Mouse (Mus musculus): ENCODE measurements around the gene Tmem178b. TPM values are rescaled to one million over a fixed set of nuclear protein-coding genes. Genes with fewer than 3 reads are reported as not detected.

Gene Tmem178b
- polyA plus RNA-seq, 1 experiment from 2014 or later = 33.1 TPM

DNA sequence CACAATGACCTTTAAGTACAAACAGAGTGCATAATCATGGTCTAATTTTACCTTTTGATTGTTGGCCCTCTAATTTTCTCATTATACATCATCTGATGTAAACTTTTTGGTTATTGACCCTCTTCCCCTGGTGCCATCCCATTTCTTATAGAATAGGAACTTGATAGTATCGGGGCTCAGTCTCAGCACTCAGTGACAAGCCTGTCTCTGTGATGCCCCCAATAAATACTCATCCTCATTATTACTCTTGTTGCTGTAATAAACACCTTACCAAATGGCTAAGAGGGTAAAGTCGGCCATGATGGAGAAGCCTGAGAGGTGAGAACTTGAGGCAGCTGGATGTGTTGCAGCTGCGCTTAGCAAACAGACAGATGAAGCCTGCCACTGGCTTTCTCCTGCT, 63.5 kb downstream of the Tmem178b start:
- Histone ChIP-seq H3K4me2 (no peak overlapping the region), H3K36me3 (no peaks in the 10 kb centered on the region), H3K27ac (replicated peaks) (no peak overlapping the region), H3K9ac (no peak overlapping the region), H3K27me3 (no peaks in the 10 kb centered on the region), H3K4me1 (replicated peaks) (no peaks in the 10 kb centered on the region), H3K4me3 (no peak overlapping the region), H3K9me3 (no peaks in the 10 kb centered on the region)
- 92% methylated on average over 3 of the region's 3 CpGs for WGBS
- no peak for ATAC-seq (ENCODE audit: low FRiP score, low read depth)

- H3K27me3 ChIP-seq = no peaks in the 10 kb centered on the region
- H3K4me2 ChIP-seq = no peak overlapping the region
- 79% methylated on average over 7 of the region's 7 CpGs for WGBS
- H3K36me3 ChIP-seq = no peaks in the 10 kb centered on the region
- H3K4me3 ChIP-seq = no peak overlapping the region
- no peaks in the 10 kb centered on the region for H3K9me3 ChIP-seq
- H3K27ac ChIP-seq (replicated peaks) = no peak overlapping the region
- H3K4me1 ChIP-seq (replicated peaks) = 0 out of 2 replicates have a peak, but pooled peaks cover 2% of the 10 kb centered on the region
- H3K9ac ChIP-seq = no peak overlapping the region
- no peak for ATAC-seq (ENCODE audit: low FRiP score, low read depth)
Measured at GRCm38 (mm10) chr6:39940920-39941319, 67.8 kb downstream of the Tmem178b start.

GRCm38 (mm10) chr6:39944854-39945253, 71.8 kb downstream of the Tmem178b start:
- ATAC-seq (ENCODE audit: low FRiP score, low read depth) = no peak
- H3K27ac ChIP-seq (replicated peaks) = no peak overlapping the region
- no peak overlapping the region for H3K4me3 ChIP-seq
- H3K9me3 ChIP-seq = no peaks in the 10 kb centered on the region
- H3K4me2 ChIP-seq = no peak overlapping the region
- 0 out of 2 replicates have a peak, but pooled peaks cover 2% of the 10 kb centered on the region for H3K4me1 ChIP-seq (replicated peaks)
- WGBS = 74% methylated on average over 9 of the region's 9 CpGs
- no peak overlapping the region for H3K9ac ChIP-seq
- no peaks in the 10 kb centered on the region for H3K27me3 ChIP-seq
- H3K36me3 ChIP-seq = no peaks in the 10 kb centered on the region

DNA sequence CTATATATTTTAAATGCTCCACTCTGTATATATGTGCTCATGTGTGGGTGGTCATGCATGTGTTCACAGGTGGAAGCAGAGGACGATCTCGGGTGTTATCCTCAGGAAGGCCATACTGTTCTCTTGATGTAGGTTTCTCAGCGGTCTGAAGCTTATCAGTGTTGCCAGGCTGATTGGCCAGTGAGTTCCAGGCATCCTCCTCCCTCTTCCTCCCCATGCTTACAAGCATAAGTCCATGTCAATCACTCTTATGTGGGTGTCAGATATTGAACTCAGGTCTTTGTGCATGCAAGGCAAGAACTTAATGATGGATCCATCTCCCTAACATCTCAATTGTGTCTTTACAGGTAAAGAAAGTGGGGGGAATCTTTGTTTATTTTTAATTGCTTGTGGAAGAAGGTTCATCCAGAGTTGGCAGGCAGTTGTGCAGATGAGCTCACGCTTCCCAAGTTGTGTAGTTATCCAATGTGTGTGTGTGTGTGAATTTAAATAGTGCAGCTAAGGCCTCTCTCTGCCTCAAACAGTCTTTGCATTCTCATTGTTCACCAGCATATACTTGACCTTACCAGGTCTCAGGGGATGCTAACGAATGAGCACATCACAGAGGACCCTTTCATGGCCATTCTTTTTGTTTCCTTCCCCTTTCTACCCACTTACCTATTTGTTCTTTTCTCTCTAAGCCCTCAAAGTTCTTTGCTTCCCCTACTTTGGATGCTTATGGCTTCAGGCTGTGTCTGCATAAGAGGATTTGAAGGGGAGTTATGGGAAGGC, 72.8 kb downstream of the Tmem178b start:
- no peak overlapping the region for H3K9ac ChIP-seq
- no peaks in the 10 kb centered on the region for H3K36me3 ChIP-seq
- ATAC-seq (ENCODE audit: low FRiP score, low read depth) = no peak; the same call in 1 of the 2 replicates
- no peak overlapping the region for H3K4me3 ChIP-seq
- no peaks in the 10 kb centered on the region for H3K9me3 ChIP-seq
- no peaks in the 10 kb centered on the region for H3K27me3 ChIP-seq
- H3K4me1 ChIP-seq (replicated peaks) = 0 out of 2 replicates have a peak, but pooled peaks cover 2% of the 10 kb centered on the region
- no peak overlapping the region for H3K4me2 ChIP-seq
- WGBS = 73% methylated on average over 5 of the region's 5 CpGs
- H3K27ac ChIP-seq (replicated peaks) = no peak overlapping the region

GRCm38 (mm10) chr6:39946601-39947000, 73.5 kb downstream of the Tmem178b start:
- no peak for ATAC-seq (ENCODE audit: low FRiP score, low read depth)
- no peaks in the 10 kb centered on the region for H3K9me3 ChIP-seq
- no peak overlapping the region for H3K4me2 ChIP-seq
- H3K36me3 ChIP-seq = no peaks in the 10 kb centered on the region
- 0 out of 2 replicates have a peak, but pooled peaks cover 2% of the 10 kb centered on the region for H3K4me1 ChIP-seq (replicated peaks)
- no peak overlapping the region for H3K27ac ChIP-seq (replicated peaks)
- no peaks in the 10 kb centered on the region for H3K27me3 ChIP-seq
- 80% methylated on average over 4 of the region's 4 CpGs for WGBS
- no peak overlapping the region for H3K9ac ChIP-seq
- no peak overlapping the region for H3K4me3 ChIP-seq

DNA sequence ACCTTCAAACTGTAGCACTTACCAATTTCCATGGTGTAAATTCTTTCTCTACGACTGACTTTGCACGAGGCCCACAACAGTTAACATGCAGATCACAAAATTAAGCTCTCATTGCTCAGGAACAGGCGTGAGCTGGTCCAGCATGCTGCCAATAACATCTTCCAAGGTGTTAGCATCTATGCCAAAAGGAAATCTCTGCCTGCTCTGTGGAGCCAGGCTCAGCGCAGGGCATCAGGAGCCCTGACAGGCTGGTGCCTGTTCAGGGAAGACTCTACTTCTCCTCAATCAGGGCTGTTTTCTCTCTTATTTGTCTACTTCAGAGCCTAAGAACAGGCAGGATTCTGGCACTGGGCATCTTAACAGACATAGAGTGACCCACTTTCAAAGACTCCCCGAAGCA, 80.9 kb downstream of the Tmem178b start:
- Histone ChIP-seq H3K9ac (no peak overlapping the region), H3K27me3 (no peaks in the 10 kb centered on the region), H3K4me1 (replicated peaks) (0 out of 2 replicates have a peak, but pooled peaks cover 3% of the 10 kb centered on the region), H3K36me3 (no peaks in the 10 kb centered on the region), H3K4me2 (no peak overlapping the region), H3K9me3 (no peaks in the 10 kb centered on the region), H3K4me3 (no peak overlapping the region), H3K27ac (replicated peaks) (no peak overlapping the region)
- 0 out of 2 replicates have a peak, but pooled peaks have one; percentile 21 for ATAC-seq (ENCODE audit: low FRiP score, low read depth)
- 82% methylated on average over 5 of the region's 5 CpGs for WGBS

- H3K9ac ChIP-seq = no peak overlapping the region
- H3K27me3 ChIP-seq = no peaks in the 10 kb centered on the region
- H3K4me1 ChIP-seq (replicated peaks) = 0 out of 2 replicates have a peak, but pooled peaks cover 3% of the 10 kb centered on the region
- no peak overlapping the region for H3K4me2 ChIP-seq
- ATAC-seq (ENCODE audit: low FRiP score, low read depth) = no peak
- no peak overlapping the region for H3K27ac ChIP-seq (replicated peaks)
- WGBS = 88% methylated on average over 2 of the region's 2 CpGs
- no peaks in the 10 kb centered on the region for H3K9me3 ChIP-seq
- H3K4me3 ChIP-seq = no peak overlapping the region
- H3K36me3 ChIP-seq = no peaks in the 10 kb centered on the region
Measured at GRCm38 (mm10) chr6:39955211-39955610, 82.1 kb downstream of the Tmem178b start.

DNA sequence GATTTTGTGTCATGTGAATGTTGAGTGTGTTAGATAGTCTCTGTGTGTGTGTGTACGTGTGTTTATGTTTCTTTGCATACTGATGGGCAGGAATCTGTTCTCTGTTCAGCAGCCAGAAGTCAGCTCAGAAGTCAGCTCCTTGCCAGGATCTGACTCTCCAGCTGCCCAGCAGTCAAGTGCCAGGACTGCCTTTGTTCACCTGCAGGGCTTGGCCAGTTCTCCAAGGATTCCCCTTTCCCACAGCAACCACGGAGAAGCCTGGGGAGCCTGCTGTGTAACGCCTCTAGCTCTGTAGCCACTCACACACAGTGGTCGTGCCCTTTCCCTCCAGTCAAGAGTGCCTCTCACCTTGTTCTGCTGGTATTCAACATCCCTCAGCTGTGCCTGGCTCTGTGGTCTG, 91.5 kb downstream of the Tmem178b start:
- 43% methylated on average over 4 of the region's 4 CpGs for WGBS
- no peak overlapping the region for H3K4me3 ChIP-seq
- no peaks in the 10 kb centered on the region for H3K9me3 ChIP-seq
- no peak for ATAC-seq (ENCODE audit: low FRiP score, low read depth)
- no peak overlapping the region for H3K27ac ChIP-seq (replicated peaks)
- peaks cover 15% of the 10 kb centered on the region for H3K4me1 ChIP-seq (replicated peaks)
- no peak overlapping the region for H3K9ac ChIP-seq
- H3K36me3 ChIP-seq = no peaks in the 10 kb centered on the region
- no peak overlapping the region for H3K4me2 ChIP-seq
- no peaks in the 10 kb centered on the region for H3K27me3 ChIP-seq

DNA sequence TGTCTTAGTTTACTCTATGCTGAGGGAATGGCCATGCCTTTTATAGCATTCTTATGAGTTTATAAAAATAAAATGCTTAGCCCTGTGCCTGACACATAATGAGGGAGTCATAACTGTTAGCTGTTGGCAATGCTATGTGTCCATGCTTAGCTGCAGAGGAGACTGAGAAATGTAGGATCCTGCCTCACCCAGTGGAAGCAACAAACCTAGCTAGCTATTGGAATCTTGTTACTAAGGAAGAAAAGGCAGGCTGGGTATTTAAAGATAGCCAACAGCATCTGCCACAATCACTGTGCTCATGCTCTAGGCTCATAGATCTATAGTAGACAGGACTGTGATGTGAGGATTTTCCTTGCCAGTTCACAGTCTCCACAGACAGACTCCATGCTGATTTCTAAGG, 97.2 kb downstream of the Tmem178b start:
- peaks cover under 1% of the 10 kb centered on the region for H3K4me1 ChIP-seq (replicated peaks)
- H3K27me3 ChIP-seq = no peaks in the 10 kb centered on the region
- no peak for ATAC-seq (ENCODE audit: low FRiP score, low read depth)
- H3K9me3 ChIP-seq = no peaks in the 10 kb centered on the region
- no peak overlapping the region for H3K4me2 ChIP-seq
- H3K36me3 ChIP-seq = no peaks in the 10 kb centered on the region
- H3K4me3 ChIP-seq = no peak overlapping the region
- H3K9ac ChIP-seq = no peak overlapping the region
- no peak overlapping the region for H3K27ac ChIP-seq (replicated peaks)

GRCm38 (mm10) chr6:39978942-39979341, 105.9 kb downstream of the Tmem178b start:
- Histone ChIP-seq H3K27me3 (no peaks in the 10 kb centered on the region), H3K9me3 (no peaks in the 10 kb centered on the region), H3K9ac (no peak overlapping the region), H3K4me1 (replicated peaks) (no peaks in the 10 kb centered on the region), H3K4me3 (no peak overlapping the region), H3K27ac (replicated peaks) (no peak overlapping the region), H3K36me3 (no peaks in the 10 kb centered on the region), H3K4me2 (no peak overlapping the region)
- 82% methylated on average over 4 of the region's 4 CpGs for WGBS
- ATAC-seq (ENCODE audit: low FRiP score, low read depth) = no peak

- Histone ChIP-seq H3K36me3 (no peaks in the 10 kb centered on the region), H3K27me3 (no peaks in the 10 kb centered on the region), H3K27ac (replicated peaks) (no peak overlapping the region), H3K9me3 (no peaks in the 10 kb centered on the region), H3K9ac (no peak overlapping the region), H3K4me2 (no peak overlapping the region), H3K4me3 (no peak overlapping the region), H3K4me1 (replicated peaks) (peaks cover 41% of the 10 kb centered on the region)
- ATAC-seq (ENCODE audit: low FRiP score, low read depth) = no peak
- WGBS = 54% methylated on average over 4 of the region's 4 CpGs
Measured at GRCm38 (mm10) chr6:39990772-39991171, 117.7 kb downstream of the Tmem178b start.

- ATAC-seq (ENCODE audit: low FRiP score, low read depth) = peak; percentile 64
- no peak overlapping the region for H3K9ac ChIP-seq
- H3K27me3 ChIP-seq = no peaks in the 10 kb centered on the region
- H3K4me2 ChIP-seq = no peak overlapping the region
- H3K27ac ChIP-seq (replicated peaks) = peak overlapping the region; percentile 54; the same call in 1 of the 2 replicates
- H3K36me3 ChIP-seq = no peaks in the 10 kb centered on the region
- H3K9me3 ChIP-seq = no peaks in the 10 kb centered on the region
- no peak overlapping the region for H3K4me3 ChIP-seq
- H3K4me1 ChIP-seq (replicated peaks) = peaks cover 37% of the 10 kb centered on the region
- WGBS = 26% methylated on average over 6 of the region's 6 CpGs
Measured at GRCm38 (mm10) chr6:39991922-39992321, 118.9 kb downstream of the Tmem178b start.

Data from hindbrain, embryonic 15.5 days (tissue).